Mouse (Mus musculus) cerebellum, postnatal 10 days (tissue): ENCODE measurements around the gene Car8.
A peak's percentile ranks its signal among the peaks of the same experiment; 100 is the strongest.
"Not testable (repeated sequence)": the region's sequence is repeated elsewhere in the genome, so short reads cannot be mapped to it uniquely, and the experiment has no call there.

ENCODE experiments used
- DNase-seq, 2 experiments: peaks; one replicate each; pipeline ENCODE4 v3.0.0; 2021; ENCODE audit warnings: mixed read lengths in 2 of 2

Car8 gene

DNA sequence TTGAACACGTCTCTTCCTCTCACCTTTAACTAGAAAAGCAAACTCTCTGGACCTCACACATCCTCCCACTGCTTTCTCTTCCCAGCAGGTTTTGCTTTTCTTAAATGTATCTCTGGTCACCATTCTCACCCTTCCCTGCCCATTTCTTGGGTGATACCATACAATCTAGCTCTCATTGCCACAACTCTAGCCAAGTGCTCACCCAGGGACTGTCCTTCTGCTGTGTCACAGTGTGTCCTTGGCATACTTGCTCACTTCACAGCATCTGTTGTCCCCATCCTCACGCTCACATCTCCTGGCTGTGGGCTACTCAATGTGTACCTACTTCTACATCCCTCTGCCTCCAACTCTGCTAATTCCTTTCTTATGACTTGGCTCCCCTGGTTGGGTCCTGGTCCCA is 37.2 kb downstream of the Car8 start:
- no peak for DNase-seq

DNA sequence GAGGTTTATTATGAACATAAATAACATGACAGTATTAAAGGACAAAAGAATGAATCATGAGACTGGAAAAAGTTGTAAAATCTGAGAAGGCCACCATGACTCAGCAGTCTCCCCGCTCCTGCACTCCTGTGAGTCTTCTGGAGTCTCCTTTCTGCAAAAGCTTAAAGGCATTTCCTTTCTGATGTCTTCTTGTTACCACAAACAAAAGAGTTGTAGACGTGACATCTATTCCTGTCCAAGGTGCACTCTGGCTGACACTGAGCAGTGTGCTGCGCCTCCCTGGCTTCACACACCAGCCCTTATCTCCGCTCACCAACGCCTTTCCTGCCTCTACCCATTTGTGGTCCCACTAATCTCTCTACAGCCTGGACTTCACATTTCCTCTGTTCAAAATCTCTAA is 38.8 kb downstream of the Car8 start:
- no peak for DNase-seq

DNA sequence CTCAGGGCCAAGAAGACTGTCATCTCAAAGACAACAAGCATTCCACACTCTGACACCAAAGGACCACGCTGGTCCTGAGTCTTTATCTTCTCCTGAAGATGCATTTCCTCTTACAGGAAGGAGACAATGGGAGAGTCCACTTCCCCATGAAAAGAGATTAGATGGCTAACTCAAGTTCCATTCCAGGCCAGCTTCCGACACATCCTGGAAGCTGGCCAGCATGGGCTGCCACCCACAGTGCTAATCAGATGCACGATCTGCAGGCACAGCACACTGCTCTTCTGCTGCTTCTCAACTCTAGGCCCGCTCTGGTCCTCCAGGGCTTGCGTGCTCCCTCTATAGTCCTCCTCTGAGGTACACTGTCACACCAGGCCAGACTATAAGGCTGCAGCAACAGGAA is 40.8 kb downstream of the Car8 start:
- peak; percentile 58 to 60 for DNase-seq

DNA sequence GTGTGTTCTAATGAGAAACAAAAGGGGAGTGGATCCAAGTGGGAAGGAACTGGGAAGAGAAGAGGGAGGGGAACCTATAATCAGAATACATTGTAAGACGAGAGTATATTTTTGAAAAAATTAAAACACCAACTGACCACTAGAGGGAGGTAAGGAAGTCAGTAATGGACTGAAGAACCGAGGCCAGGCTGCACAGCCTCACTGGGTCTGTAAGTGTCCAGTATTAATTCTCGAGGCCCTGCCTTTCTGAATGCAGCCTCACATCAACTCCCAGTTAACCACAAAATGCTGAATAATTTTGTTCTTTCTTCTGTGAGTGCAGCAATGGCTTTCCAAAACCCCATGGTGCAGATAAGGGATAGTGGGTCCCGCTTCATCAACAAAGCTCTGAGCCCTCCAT is 48.4 kb downstream of the Car8 start:
- DNase-seq: peak in 1 of 2 experiments; percentile 8

DNA sequence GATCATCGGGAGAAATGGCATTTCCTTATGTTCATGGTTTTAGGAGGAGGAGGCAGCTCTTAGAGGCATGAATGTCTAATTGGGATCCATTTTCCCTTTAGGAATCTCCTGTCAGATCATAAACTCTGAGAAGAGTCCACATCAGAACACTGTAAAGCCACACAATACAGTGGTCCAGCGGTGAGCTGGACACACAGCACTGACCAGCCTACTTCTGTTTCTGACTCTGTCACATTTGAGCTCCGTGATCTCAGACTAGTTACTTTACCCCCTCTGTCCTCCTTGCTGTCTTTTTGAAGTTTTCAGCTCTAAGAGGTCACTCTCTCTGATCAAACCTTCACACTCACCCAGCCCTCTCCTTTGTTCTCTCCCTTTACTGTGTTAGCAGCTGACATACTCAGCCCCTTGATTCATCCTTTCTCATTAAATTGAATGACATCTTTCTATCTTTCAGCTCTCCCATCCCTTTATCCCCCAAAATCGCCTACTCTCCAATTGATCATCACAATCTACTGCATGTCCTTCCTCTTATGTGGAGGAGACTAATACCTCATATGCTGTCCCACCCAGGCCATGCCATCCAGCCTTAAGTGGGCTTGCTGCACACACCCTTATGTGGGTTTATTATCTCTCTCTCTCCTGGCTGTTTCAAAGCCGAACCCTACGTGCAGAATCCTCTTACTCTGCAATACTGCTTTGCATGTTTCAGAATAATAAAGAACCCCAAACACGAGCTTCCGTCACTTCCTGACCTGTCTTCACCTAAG is 51.7 kb downstream of the Car8 start:
- DNase-seq: no peak

DNA sequence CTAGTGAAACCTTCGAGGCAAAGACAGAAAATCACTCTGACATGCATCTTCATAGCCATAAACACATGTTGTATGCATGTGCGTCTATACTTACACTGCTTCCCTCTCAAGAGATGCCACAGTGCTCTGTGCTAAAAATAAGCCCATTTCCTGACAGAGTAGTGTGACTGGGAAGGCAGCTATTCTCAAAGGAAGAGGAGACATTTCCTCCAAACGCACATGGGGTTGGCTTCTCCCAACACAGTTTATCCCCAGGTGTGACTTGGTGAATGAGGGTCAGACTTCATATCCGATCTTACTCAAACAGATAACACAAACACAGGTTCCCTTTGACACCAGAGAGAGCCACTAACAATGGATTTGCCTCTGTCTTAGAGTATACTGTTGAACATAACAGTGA is 58.3 kb downstream of the Car8 start:
- no peak for DNase-seq

DNA sequence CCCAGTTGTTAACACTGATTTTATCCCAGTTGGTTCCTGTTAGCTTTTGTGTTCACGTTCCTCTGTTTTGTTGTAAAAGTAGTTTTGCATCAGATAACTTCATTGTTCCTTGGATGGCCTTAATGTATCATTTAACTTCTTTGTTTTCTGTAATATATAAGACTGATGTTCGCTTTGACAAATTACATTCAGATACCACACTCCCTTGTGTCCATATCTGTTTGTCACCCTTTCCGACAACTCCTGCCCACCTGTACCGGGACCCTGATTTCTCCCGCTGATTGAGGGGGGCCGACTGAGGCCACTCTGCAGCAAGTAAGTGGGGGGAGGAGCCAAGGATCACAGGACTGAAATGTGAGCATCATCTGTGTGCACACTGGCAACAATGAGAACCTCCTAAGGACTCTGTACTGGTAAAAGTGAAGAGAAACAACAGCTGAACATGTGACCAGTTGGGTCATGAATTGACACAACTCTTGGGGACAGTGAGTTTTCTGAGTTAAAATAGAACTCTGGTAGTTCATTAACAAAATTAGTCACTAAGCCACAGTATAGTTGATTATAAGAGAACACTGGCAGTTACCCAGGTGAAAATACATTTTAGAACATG is 84.1 kb downstream of the Car8 start:
- DNase-seq: no peak

DNA sequence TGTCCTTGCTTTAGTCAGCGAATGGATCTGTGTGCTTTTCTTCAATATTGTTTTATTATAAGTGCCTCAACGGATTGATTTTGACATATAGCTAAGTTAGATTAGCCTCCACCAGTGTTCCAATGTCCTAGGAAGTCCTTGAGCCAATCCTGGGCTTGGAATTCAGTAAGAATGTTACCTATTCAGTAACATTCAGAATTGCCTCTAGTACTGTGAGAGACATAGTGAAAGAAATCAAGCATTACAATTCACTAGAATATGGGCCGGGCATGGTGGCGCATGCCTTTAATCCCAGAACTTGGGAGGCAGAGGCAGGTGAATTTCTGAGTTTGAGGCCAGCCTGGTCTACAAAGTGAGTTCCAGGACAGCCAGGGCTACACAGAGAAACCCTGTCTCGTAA is 84.9 kb downstream of the Car8 start:
- not testable (repeated sequence) for DNase-seq

DNA sequence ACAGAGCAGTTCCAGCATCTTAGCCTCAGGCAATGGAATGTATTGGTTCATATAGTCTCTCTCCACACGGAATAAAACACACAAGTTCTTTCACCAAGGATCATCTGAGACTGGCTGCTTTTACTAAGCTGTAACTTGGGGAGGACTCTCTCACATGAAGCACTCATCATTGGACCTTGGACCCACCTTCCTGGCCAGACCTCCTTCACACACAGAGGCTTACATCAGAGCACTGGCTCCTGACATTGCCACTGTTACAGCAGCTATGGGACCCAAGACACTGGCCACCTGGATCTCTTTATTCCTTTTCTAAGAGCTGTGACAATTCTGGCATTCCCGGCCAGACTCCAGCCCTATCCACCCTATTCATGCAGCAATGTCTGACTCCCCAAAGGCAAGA is 101.4 kb downstream of the Car8 start:
- no peak for DNase-seq

DNA sequence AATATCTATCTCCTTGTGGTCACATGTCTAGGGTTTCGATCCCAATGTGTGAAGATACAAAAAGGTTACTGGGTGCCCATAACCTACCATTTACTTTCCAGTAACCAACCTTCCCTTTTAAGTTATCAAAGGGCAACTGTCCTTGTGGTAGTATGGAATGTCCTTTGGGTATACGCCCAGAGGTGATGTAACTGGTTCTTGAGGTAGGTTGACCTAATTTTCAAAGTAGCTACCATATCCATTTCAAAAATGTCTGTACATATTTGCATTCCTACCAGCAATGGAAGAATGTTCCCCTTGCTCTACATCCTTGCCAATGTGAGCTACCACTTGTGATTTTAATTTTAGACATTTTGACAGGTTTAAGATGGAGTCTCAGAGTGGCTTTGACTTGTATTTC is 106.8 kb downstream of the Car8 start:
- no peak for DNase-seq

DNA sequence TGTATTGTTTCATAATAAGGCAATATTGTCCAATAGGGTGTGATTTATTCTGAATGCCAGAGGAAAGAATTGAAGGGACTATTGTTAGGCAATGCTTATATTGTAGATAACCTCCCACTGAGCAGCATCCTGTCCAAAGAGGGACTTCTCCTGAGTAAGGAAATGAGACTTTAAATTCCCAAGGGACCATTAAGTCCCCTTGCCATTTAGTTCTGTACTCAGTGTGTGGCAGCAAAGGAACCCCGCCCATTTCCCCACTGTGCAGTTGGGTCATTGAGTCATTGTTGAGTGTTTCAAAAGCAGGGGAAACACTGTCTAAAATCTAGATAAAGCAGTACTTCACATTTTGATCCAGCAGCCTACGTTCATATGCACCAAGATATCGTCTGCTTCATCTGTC is 125.3 kb downstream of the Car8 start:
- no peak for DNase-seq

DNA sequence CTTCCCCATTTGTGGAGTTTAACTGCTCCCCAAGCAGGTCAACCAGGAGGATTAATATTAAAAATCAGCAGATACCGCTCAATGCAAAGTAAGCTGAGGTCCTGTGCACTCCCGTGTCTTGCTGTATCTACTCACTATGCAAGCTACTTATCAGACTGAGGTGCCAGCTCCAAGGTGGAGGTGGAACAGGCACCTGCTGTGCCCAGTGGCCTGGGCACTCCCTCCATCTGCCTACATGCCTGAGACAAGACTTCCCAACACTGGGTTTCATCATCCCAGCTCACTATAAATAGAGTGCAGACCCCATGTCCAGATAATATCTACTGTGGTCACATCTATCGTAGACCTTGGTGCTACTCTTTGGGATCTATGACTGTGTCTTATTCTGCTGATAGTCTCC is 127.0 kb downstream of the Car8 start:
- peak; percentile 15 to 53 for DNase-seq

DNA sequence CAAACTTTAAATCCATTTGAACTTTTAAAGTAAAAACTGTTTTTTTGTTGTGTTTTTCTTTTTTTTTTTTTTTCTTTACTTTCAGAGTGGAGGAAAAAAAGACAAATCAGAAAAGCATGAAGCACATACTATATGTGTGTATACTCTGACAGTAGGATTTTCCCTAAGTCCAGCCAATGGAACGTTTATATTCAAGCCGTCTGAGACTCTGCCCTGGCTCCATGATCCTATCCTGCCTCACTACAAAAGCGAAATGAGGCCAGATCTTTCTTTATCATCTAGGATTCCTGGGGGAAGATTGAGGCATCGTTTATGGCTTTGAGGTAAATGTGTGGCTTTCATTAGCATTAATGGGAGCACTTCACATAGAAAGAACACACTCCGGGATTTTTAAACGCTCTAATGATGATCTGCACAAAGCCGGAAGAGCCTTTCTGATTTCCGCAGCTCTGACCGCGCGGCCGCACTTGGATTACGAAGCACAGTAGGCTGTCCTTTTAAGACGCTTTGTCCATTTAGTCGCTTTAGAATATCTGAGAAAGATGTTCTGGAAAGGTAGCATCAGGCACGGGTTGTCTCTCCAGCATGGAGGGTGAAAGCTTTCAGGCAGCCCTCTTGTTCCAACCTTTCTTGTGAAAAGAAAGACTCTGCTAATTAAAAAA is 128.8 kb downstream of the Car8 start:
- peak; percentile 7 to 9 for DNase-seq

DNA sequence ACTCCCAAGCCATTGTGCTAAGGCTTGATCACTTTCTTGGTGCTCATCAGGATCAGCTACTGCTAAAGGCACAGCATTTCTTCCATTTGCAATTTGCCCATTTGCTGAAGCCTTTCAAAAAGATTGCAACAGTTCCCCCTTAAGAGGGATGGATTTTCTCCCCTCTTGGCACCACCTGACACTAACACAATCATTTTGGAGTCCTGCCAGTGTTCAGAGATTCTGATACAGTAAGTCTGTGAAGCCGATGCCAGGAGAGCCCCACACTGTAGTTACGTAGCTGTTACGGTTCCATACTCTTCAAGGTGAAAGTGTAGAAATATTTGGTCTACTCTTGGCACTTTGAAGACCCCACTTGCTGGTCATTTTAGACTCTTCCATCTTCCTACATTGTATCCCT is 137.4 kb downstream of the Car8 start:
- DNase-seq: peak; percentile 18 to 38

DNA sequence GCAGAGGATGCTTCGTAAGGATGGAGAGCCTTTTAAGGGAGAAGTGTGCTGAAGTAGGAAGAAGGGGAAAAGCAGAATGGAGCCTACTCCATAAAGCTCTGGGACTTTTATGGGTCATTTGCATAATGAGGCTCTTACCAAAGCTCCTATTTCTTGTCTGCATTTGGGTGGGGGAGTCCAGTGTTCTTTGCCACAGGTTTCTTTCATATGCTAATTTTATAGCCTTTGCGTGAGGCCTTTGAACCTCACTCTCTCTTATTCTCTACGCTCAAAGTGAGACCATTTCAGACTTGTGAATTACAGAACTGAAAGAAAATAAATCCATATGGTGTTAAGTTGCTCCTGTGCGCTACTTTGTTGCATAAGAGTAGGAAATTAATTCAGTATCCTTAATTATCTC is 140.8 kb downstream of the Car8 start:
- DNase-seq: no peak

DNA sequence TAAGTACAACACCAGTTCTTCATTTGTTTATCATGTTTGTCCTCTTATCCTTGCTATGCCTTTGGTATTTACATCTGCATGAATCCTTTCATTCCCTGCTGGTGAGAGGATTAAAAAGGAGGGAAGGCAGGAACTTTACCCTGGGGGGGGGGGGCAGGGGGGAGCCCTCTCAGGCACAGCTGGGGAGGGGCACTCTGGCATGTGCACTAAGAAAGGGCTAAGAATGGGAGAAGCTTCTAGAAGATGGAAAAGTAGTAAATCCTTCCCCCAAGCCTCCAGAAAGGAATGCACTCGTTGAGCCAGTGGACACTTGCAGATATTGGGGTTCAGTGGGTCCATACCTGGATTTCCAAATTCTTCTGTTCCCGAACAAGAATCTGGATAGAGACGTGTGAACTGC is 141.2 kb downstream of the Car8 start:
- no peak for DNase-seq

DNA sequence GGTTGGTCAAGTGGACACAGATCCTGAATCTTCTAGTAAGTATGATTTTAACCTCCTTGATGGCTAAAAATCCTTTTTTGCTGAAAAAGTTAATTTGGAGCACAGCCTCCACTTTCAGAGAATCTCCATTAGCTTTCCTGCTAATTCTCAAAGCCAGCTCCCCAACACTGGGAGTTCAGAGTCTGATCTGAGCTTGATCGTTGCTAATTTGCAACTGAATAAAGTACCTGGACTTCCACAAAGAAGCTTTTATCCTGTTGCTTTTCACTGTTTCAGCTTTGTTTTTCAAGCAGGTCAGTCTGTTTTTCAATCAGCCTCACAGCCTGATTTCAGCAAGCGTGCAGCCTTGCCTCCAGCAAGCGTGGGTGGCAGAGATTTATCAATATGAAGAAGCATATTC is 145.3 kb downstream of the Car8 start:
- not testable (repeated sequence) for DNase-seq
